Mouse (Mus musculus) spleen, adult 2 months (tissue): Measurements from ENCODE around the gene Tmprss9. TPM values are rescaled to one million over a fixed set of nuclear protein-coding genes. Genes with fewer than 3 reads are reported as not detected.

Source experiments
- DNase-seq, 2 experiments: peaks; one replicate each; pipeline versions ENCODE4 v3.0.0 to v3.0.0-alpha.2; 2012 to 2021; ENCODE audit warnings: low spot score in 2 of 2, low read depth in 1 of 2
- H3K27ac ChIP-seq: fragments of 200-500 bp; 2 replicates; pipeline ENCODE4 v1.5.1; 2012; ENCODE audit warnings: low read length, inconsistent platforms; ENCODE audit not compliant: insufficient read depth
- H3K27me3 ChIP-seq: fragments of 200-500 bp; 2 replicates; pipeline ENCODE4 v1.6.1; 2012; ENCODE audit warnings: mild to moderate bottlenecking, moderate library complexity, low read length, inconsistent platforms; ENCODE audit not compliant: control insufficient read depth, insufficient read depth
- H3K36me3 ChIP-seq: fragments of 200-500 bp; 2 replicates; pipeline ENCODE4 v1.6.1; 2012; ENCODE audit warnings: mild to moderate bottlenecking, low read length, inconsistent platforms; ENCODE audit not compliant: control insufficient read depth, insufficient read depth
- H3K4me1 ChIP-seq: fragments of 200-500 bp; 2 replicates; pipeline ENCODE4 v1.6.1; 2011; ENCODE audit warnings: inconsistent platforms; ENCODE audit not compliant: control insufficient read depth, insufficient read depth, insufficient read length
- H3K4me3 ChIP-seq: fragments of 200-500 bp; 2 replicates; pipeline ENCODE4 v1.5.1; 2011; ENCODE audit warnings: mild to moderate bottlenecking, inconsistent platforms; ENCODE audit not compliant: insufficient read depth, insufficient read length; ENCODE audit errors: extremely low read depth
- CTCF ChIP-seq: fragments of 200-500 bp; IDR thresholded peaks from 2 replicates; pipeline ENCODE4 v1.5.1; 2011; ENCODE audit warnings: mild to moderate bottlenecking, inconsistent platforms; ENCODE audit not compliant: insufficient read depth, insufficient read length, insufficient replicate concordance; ENCODE audit errors: extremely low read depth
- POLR2A ChIP-seq: fragments of 200-500 bp; IDR thresholded peaks from 2 replicates; pipeline ENCODE4 v1.6.1; 2011; ENCODE audit warnings: low read depth, low read length, inconsistent platforms
- WGBS: fragments of 180-500 bp; shearing (Covaris S2); methylation state at CpG from one replicate; pipeline ENCODE4 v1.1.7; 2018; 5-methylcytosine and 5-hydroxymethylcytosine counted together
- polyA plus RNA-seq: library from polyadenylated mRNA; depleted of rRNA; stranded (reverse); fragments of >200 nt; gene quantifications from 2 replicates; pipeline ENCODE4 v1.2.3, GENCODE M21; 2012

The Tmprss9 gene
- polyA plus RNA-seq, 1 experiment, result 0.09 TPM

GRCm38 (mm10) chr10:80936135-80936809, 64.6 kb downstream of the Tmprss9 start:
- Histone ChIP-seq H3K27me3 (no peaks in the 10 kb centered on the region), H3K4me3 (no peak overlapping the region), H3K27ac (no peak overlapping the region), H3K36me3 (0 out of 2 replicates have a peak, but pooled peaks cover 2% of the 10 kb centered on the region), H3K4me1 (peaks cover 54% of the 10 kb centered on the region)
- DNase-seq, result no peak
- WGBS, result 7% methylated on average over 33 of the region's 37 CpGs
- TF ChIP-seq CTCF (no peak), POLR2A (no peak)

- Histone ChIP-seq H3K4me3 (no peak overlapping the region), H3K27me3 (no peaks in the 10 kb centered on the region)
- WGBS, result 20% methylated on average over 6 of the region's 6 CpGs
Measured at GRCm38 (mm10) chr10:80936810-80937164, 65.1 kb downstream of the Tmprss9 start.

GRCm38 (mm10) chr10:80937646-80938045, 66.0 kb downstream of the Tmprss9 start:
- peaks cover 45% of the 10 kb centered on the region for H3K4me1 ChIP-seq
- H3K27ac ChIP-seq, result no peak overlapping the region
- TF ChIP-seq CTCF (no peak), POLR2A (no peak)
- no peak overlapping the region for H3K4me3 ChIP-seq
- WGBS, result 9% methylated on average over 8 of the region's 8 CpGs
- no peak for DNase-seq
- no peaks in the 10 kb centered on the region for H3K27me3 ChIP-seq
- no peaks in the 10 kb centered on the region for H3K36me3 ChIP-seq

More at GRCm38 (mm10) chr10:80936810-80937164, 65.1 kb downstream of the Tmprss9 start:
- H3K36me3 ChIP-seq, result 0 out of 2 replicates have a peak, but pooled peaks cover under 1% of the 10 kb centered on the region
- peaks cover 51% of the 10 kb centered on the region for H3K4me1 ChIP-seq
- DNase-seq, result no peak
- TF ChIP-seq POLR2A (no peak), CTCF (no peak)
- no peak overlapping the region for H3K27ac ChIP-seq

GRCm38 (mm10) chr10:80938831-80939550, 67.3 kb downstream of the Tmprss9 start:
- DNase-seq, result no peak
- no peaks in the 10 kb centered on the region for H3K27me3 ChIP-seq
- H3K4me3 ChIP-seq, result no peak overlapping the region
- no peaks in the 10 kb centered on the region for H3K36me3 ChIP-seq
- no peak for TF ChIP-seq POLR2A
- no peak for TF ChIP-seq CTCF
- H3K27ac ChIP-seq, result no peak overlapping the region
- peaks cover 46% of the 10 kb centered on the region for H3K4me1 ChIP-seq
- 23% methylated on average over 14 of the region's 15 CpGs for WGBS

- Histone ChIP-seq H3K4me1 (peaks cover 46% of the 10 kb centered on the region), H3K4me3 (peak overlapping the region; percentile 43; the same call in 1 of the 2 replicates), H3K27ac (no peak overlapping the region), H3K27me3 (no peaks in the 10 kb centered on the region), H3K36me3 (no peaks in the 10 kb centered on the region)
- TF ChIP-seq CTCF (no peak), POLR2A (no peak)
- 2% methylated on average over 28 of the region's 28 CpGs for WGBS
- DNase-seq, result peak in 1 of 2 experiments; percentile 68
Measured at GRCm38 (mm10) chr10:80939671-80940070, 68.0 kb downstream of the Tmprss9 start.

- WGBS, result 50% methylated on average over 8 of the region's 8 CpGs
- DNase-seq, result no peak
- no peaks in the 10 kb centered on the region for H3K27me3 ChIP-seq
- peaks cover 46% of the 10 kb centered on the region for H3K4me1 ChIP-seq
- no peaks in the 10 kb centered on the region for H3K36me3 ChIP-seq
- H3K4me3 ChIP-seq, result no peak overlapping the region
- no peak for TF ChIP-seq POLR2A
- TF ChIP-seq CTCF, result no peak
- H3K27ac ChIP-seq, result no peak overlapping the region
Measured at GRCm38 (mm10) chr10:80940320-80940987, 68.8 kb downstream of the Tmprss9 start.
